Mouse (Mus musculus) CH12F3 (cell line): Measurements from ENCODE around the gene Lrrn2.

Experiments
- in situ Hi-C: fragments of 300-500 bp; cut with MboI; formaldehyde crosslinking; loops from 2 replicates; pipeline ENCODE4 v1.14.3; 2020; ENCODE audit warnings: low sequenced_read_pairs

Lrrn2 gene

DNA sequence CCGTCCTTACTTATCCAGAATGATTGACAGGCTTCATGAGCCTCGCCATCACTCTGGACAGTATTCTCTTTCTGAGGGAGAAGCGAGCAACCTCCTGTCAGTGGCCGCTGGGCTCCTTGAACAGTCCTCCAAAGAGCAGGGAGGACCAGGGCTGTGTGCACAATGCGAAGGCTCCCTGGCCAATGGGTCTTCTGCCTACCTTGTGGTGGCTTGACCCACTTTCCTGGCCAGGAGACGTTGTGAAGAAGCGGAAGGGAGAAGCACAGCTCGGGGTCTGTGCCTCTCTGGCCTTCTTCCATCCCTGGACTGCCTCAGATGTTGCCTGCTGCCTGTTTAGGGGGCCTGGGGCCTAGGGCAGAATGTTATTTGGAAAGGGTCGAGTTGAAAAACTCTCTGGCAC lies 1.8 kb downstream of the Lrrn2 start:
- in situ Hi-C loops: no loop called here

- in situ Hi-C loops: no loop called here
Measured at GRCm38 (mm10) chr1:132885701-132886100, 5.6 kb downstream of the Lrrn2 start.

DNA sequence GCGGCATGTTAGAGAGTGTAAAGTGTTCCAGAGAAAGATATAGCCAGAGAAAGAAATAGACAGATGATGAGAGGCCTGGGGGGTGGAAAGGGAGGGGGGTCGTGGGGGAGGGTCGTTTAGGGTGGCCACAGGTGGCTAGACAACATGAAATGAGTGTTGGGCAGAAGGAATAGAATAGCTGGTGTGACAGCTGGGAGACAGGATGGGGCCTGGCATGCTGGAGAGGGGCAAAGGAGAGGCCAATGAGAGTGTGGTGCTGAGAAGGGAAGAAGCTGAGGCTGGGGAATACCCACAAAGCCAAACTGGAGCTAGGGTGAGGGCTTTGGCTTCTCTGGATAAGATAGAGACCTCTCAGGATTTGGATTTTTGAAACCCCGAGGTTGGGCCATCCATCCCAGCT lies 6.6 kb downstream of the Lrrn2 start:
- in situ Hi-C loops: no loop called here

DNA sequence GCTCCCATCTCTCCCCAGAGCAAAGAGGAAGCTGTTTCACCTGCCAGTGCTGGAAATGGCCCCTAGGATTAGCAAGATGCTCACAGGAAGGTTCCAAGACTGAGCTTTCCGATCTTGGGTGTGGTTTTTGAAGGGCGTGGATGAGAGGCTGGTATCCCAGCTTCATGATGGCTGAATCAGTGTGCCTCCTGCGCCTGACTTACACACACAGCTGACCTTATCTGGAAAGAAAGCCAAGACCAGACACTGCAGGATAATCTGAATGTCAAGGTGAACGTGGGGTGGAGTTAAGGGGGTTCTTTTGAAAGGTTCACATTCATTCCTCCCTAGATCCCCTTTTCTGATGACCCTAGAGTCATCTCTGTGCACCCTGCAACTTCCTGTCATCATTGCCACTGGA lies 8.7 kb downstream of the Lrrn2 start:
- in situ Hi-C loops: no loop called here

GRCm38 (mm10) chr1:132890161-132890794 lies 10.2 kb downstream of the Lrrn2 start:
- in situ Hi-C loops: no loop called here

GRCm38 (mm10) chr1:132892065-132892464 lies 12.0 kb downstream of the Lrrn2 start:
- in situ Hi-C loops: no loop called here

DNA sequence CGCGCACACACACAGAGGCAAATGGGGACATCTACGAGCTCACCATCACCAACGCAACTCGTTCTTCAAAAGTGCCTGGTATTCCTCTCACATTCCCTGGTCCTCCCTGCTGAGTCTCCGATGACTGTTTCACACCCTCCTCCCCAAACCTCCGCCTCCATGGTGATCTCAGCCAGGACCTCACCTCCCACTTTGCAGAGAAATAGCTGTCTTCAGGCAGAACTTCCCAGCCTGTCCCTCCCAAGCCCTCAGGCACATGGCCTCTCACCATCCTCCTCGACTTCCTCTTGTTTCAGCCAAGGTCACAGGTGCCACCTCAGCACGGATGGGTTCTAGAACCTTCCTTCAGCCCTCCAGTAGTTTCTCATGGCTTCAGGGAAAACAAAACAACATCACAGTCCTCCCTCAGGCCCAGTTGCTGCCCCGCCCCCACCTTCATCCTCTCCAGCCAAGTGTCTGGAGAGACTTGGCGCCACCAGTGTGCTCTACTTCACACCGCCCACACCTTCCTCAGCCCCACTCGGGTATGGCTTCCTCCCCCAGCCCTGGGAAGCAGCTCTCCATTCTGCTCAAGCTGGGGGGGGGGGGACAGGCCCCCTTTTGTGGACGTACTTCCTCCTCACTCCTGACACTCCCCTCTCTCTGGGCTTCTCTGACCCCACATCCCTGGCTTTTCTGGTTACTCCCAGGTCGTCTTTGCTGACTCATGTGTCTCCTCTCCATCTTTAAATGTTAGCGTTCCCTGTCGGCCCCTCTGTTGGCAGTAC lies 13.4 kb downstream of the Lrrn2 start:
- in situ Hi-C loops: no loop called here

DNA sequence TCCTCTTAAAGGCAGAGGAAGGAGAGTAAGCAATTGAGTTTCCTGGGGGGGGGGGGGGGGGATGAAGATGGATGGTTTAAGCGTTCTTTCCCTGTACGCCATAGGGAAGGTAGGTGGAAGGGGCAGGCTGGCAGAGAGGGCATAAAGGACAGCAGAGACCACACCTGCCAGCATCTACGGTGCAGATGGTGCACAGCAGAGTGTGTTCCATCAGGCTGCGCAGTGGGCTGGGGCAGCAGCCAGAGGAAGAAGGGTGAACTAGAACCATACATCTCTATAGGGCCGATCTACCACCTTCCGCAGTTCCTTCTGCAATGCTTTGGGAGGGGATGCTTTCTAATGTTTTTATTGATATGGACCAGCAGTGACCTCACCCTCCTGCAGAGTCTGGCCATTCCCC lies 19.0 kb downstream of the Lrrn2 start:
- in situ Hi-C loops: no loop called here

GRCm38 (mm10) chr1:132899626-132900025 lies 19.6 kb downstream of the Lrrn2 start:
- in situ Hi-C loops: no loop called here

GRCm38 (mm10) chr1:132900945-132901344 lies 20.9 kb downstream of the Lrrn2 start:
- in situ Hi-C loops: no loop called here

GRCm38 (mm10) chr1:132903519-132903918 lies 23.4 kb downstream of the Lrrn2 start:
- in situ Hi-C loops: no loop called here

GRCm38 (mm10) chr1:132909090-132909489 lies 29.0 kb downstream of the Lrrn2 start:
- in situ Hi-C loops: no loop called here

- in situ Hi-C loops: no loop called here
Measured at GRCm38 (mm10) chr1:132909951-132910350, 29.9 kb downstream of the Lrrn2 start.

GRCm38 (mm10) chr1:132910414-132911041 lies 30.5 kb downstream of the Lrrn2 start:
- in situ Hi-C loops: no loop called here

- in situ Hi-C loops: no loop called here
Measured at GRCm38 (mm10) chr1:132915849-132916493, 35.9 kb downstream of the Lrrn2 start.

DNA sequence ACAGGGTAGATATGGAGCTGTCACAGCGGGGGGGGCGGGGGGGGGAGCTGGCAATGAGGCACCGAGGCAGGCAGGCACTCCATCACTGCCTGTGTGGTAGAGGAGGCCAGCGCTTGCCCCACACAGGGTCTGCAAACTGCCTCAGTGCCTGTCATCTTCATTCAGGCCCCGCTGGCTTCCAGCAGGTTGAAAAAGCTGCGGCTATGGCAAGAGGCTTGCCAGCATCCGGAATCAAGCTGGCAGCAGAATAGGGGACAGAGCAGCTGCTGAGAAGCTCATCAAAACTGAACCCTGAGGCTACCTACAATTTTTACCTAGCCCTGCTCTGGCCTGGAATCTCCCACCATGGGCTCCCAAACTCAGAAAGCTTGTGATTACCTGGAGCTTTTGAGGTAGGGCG lies 37.5 kb downstream of the Lrrn2 start:
- in situ Hi-C loops: no loop called here

DNA sequence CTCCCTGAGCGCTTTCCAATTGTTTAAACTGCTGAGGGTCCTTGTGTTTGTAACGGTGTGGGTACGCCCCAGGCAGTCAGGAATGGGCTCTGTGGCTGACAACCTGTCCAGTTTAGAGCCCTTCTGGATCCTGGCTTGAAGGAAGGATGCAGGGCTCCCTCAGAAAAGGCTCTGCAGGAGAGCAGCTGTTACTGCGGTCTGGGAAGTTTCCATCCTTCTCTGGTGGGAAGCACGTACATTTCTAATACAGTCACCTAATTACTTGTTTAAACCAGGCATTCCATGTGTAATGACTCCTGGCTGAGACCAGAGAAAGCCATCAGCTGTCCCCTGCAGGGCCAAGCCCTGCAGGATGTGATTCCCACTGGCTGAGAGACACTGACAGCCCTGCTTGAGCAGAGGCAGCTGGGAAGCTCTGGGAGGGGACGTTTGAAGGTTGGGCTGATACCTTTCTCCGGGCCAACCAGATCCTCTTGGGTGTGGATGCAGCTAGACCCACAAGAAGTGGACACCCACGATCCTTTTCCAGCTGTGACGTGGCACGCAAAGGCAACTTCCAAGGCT lies 38.1 kb downstream of the Lrrn2 start:
- in situ Hi-C loops: no loop called here

- in situ Hi-C loops: no loop called here
Measured at GRCm38 (mm10) chr1:132919258-132919657, 39.2 kb downstream of the Lrrn2 start.

DNA sequence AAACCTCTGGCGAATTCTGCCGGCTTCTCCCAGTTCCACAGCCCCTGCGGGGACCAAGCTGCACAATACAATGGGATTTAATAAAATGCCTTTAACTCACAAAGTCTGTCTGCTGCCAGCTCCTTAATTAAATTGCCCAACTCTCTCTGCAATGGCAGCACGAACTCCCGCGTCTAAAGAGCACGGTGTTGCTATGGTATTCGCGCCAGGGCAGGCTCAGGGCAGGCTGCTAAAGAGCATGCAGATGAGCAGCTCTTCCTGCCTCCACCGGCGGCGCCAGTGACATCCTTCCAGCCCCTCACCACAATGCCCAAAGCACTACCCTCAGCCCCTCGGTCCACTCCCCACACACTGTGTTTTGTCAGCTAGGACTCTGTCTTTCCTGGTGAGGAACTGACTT lies 41.0 kb downstream of the Lrrn2 start:
- in situ Hi-C loops: no loop called here

- in situ Hi-C loops: no loop called here
Measured at GRCm38 (mm10) chr1:132922257-132922656, 42.2 kb downstream of the Lrrn2 start.

- in situ Hi-C loops: no loop called here
Measured at GRCm38 (mm10) chr1:132925270-132925669, 45.2 kb downstream of the Lrrn2 start.
